ENCODE assay signal across 8 mouse cellular contexts in the genomic region with DNA sequence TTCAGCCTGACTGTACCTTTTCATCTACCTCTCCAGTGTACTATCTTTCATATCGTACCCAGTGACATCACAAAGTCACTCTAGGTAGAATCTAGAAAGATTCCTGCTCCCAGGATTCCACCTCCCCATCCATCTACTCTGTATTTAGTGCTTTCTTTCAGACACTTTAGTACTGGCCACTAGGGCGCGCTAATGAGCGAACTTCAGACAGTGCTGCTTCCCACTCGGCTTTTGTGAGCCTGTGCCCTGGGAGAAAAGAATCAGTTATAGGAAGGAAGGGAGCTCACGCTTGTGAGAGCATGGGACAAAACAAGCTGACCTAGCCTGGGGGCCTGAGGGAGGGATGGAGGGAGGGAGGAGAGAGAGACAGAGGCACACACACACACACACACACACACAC.
DNase-seq lines count a peak whose midpoint lies in the region; ATAC-seq and TF ChIP-seq lines count a peak whose summit lies in the region.

No protein-coding gene starts in this region.

- H3K9ac ChIP-seq in midbrain, embryonic 12.5 days (replicated peaks), result no peak overlapping the region
- no peak overlapping the region for H3K9ac ChIP-seq in midbrain, embryonic 13.5 days (replicated peaks)
- no peak overlapping the region for H3K9ac ChIP-seq in midbrain, embryonic 14.5 days (replicated peaks; ENCODE audit: low read length)

- no peak overlapping the region for H3K27ac ChIP-seq in midbrain, embryonic 12.5 days (replicated peaks)
- H3K27ac ChIP-seq in midbrain, embryonic 13.5 days, result no peak overlapping the region
- no peak overlapping the region for H3K27ac ChIP-seq in cortical plate, adult 2 months (ENCODE audit: insufficient read depth, low read length)
- H3K27ac ChIP-seq in midbrain, embryonic 14.5 days (replicated peaks; ENCODE audit: low read depth, low read length), result no peak overlapping the region

- no peaks in the 10 kb centered on the region for H3K4me1 ChIP-seq in midbrain, embryonic 12.5 days
- 0 out of 2 replicates have a peak, but pooled peaks cover 3% of the 10 kb centered on the region for H3K4me1 ChIP-seq in midbrain, embryonic 13.5 days (replicated peaks)
- H3K4me1 ChIP-seq in cortical plate, adult 2 months (ENCODE audit: control insufficient read depth, insufficient read depth, low read length), result no peaks in the 10 kb centered on the region
- H3K4me1 ChIP-seq in midbrain, embryonic 14.5 days (ENCODE audit: control insufficient read depth, insufficient read depth, low read length), result no peaks in the 10 kb centered on the region

- H3K27me3 ChIP-seq in midbrain, embryonic 12.5 days, result no peaks in the 10 kb centered on the region; the same call in 1 of the 2 replicates
- H3K27me3 ChIP-seq in midbrain, embryonic 13.5 days, result peaks cover 3% of the 10 kb centered on the region; the same call in 1 of the 2 replicates
- no peaks in the 10 kb centered on the region for H3K27me3 ChIP-seq in midbrain, embryonic 14.5 days (ENCODE audit: control insufficient read depth, insufficient read depth, low read length)

- 0 out of 2 replicates have a peak, but pooled peaks have one; percentile 49 for ATAC-seq in cerebellum, adult (ENCODE audit: insufficient number of reproducible peaks, low FRiP score, low TSS enrichment)
- ATAC-seq in midbrain, embryonic 12.5 days (ENCODE audit: low FRiP score, low read depth), result peak; percentile 17; the same call in 1 of the 2 replicates
- ATAC-seq in midbrain, embryonic 13.5 days, result no peak
- no peak for ATAC-seq in midbrain, embryonic 14.5 days (ENCODE audit: low FRiP score, low TSS enrichment)

- peak; percentile 38; the same call in 1 of the 2 replicates for TF ChIP-seq CTCF in cortical plate, adult 2 months (IDR thresholded peaks at IDR 0.05; ENCODE audit: extremely low read depth, insufficient read depth, low read length)

- H3K36me3 ChIP-seq in midbrain, embryonic 12.5 days, result no peaks in the 10 kb centered on the region
- H3K36me3 ChIP-seq in midbrain, embryonic 13.5 days, result no peaks in the 10 kb centered on the region
- H3K36me3 ChIP-seq in midbrain, embryonic 14.5 days (ENCODE audit: control insufficient read depth, insufficient read depth, low read length), result no peaks in the 10 kb centered on the region

- DNase-seq in cerebellum, adult 9-11 months, result no peak
- DNase-seq in layer of hippocampus, postnatal 10 days (ENCODE audit: low spot score in 2 of 2), result peak; percentile 43 to 54
- DNase-seq in midbrain, embryonic 14.5 days, result peak; percentile 71
- DNase-seq in yolk sac, embryonic 10.5 days (ENCODE audit: low spot score), result no peak

- H3K9me3 ChIP-seq in midbrain, embryonic 12.5 days, result no peaks in the 10 kb centered on the region
- H3K9me3 ChIP-seq in midbrain, embryonic 13.5 days, result no peaks in the 10 kb centered on the region
- no peaks in the 10 kb centered on the region for H3K9me3 ChIP-seq in midbrain, embryonic 14.5 days (ENCODE audit: control insufficient read depth, low read length)

- H3K4me2 ChIP-seq in midbrain, embryonic 12.5 days (replicated peaks), result no peak overlapping the region
- no peak overlapping the region for H3K4me2 ChIP-seq in midbrain, embryonic 13.5 days (replicated peaks)
- no peak overlapping the region for H3K4me2 ChIP-seq in midbrain, embryonic 14.5 days (ENCODE audit: low read length)

- no peak for TF ChIP-seq POLR2A in cortical plate, adult 2 months (IDR thresholded peaks at IDR 0.05; ENCODE audit: extremely low read depth, insufficient read depth, low read length)

- 21% methylated on average over 6 of the region's 6 CpGs for WGBS in midbrain, embryonic 12.5 days
- WGBS in midbrain, embryonic 13.5 days, result 12% methylated on average over 6 of the region's 6 CpGs
- WGBS in midbrain, embryonic 14.5 days, result 18% methylated on average over 6 of the region's 6 CpGs

- no peak overlapping the region for H3K4me3 ChIP-seq in midbrain, embryonic 12.5 days
- H3K4me3 ChIP-seq in midbrain, embryonic 13.5 days (replicated peaks), result no peak overlapping the region
- no peak overlapping the region for H3K4me3 ChIP-seq in cortical plate, adult 2 months (ENCODE audit: insufficient read depth, low read length)
- H3K4me3 ChIP-seq in midbrain, embryonic 14.5 days (replicated peaks; ENCODE audit: low read depth, low read length), result no peak overlapping the region

Comparison
In these comparisons a context has a peak if more than half of its experiments do, and no peak if none do; other contexts are left out.
1. ATAC-seq: peak in cerebellum, adult (single experiment) and midbrain, embryonic 12.5 days (single experiment); none in midbrain, embryonic 13.5 days (single experiment) and midbrain, embryonic 14.5 days (single experiment).
2. DNase-seq: peak in layer of hippocampus, postnatal 10 days (2 of 2) and midbrain, embryonic 14.5 days (single experiment); none in cerebellum, adult 9-11 months (single experiment) and yolk sac, embryonic 10.5 days (single experiment).